Mouse (Mus musculus): ENCODE results near the gene Timeless.
"Not testable (repeated sequence)": the region's sequence is repeated elsewhere in the genome, so short reads cannot be mapped to it uniquely, and the experiment has no call there.

- TF ChIP-seq CTCF (IDR thresholded peaks at IDR 0.05; ENCODE audit: low read depth, low read length); TAL1 (conservative IDR thresholded peaks at IDR 0.05; ENCODE audit: low read depth, low read length); GATA2 (IDR thresholded peaks at IDR 0.05; ENCODE audit: borderline replicate concordance, low read depth, low read length); POLR2AphosphoS5 (IDR thresholded peaks at IDR 0.05; ENCODE audit: insufficient replicate concordance, low read depth, low read length): not testable (repeated sequence)
Measured at GRCm38 (mm10) chr10:128272819-128273439, 41.1 kb downstream of the Timeless start.
